Mouse (Mus musculus) spleen, adult 12 weeks (tissue): Measurements from ENCODE around the gene Sigmar1.
A peak's percentile ranks its signal among the peaks of the same experiment; 100 is the strongest.

Experiments
- DNase-seq: peaks from one replicate; pipeline ENCODE4 v3.0.0; 2022; ENCODE audit warnings: low spot score

The Sigmar1 gene

DNA sequence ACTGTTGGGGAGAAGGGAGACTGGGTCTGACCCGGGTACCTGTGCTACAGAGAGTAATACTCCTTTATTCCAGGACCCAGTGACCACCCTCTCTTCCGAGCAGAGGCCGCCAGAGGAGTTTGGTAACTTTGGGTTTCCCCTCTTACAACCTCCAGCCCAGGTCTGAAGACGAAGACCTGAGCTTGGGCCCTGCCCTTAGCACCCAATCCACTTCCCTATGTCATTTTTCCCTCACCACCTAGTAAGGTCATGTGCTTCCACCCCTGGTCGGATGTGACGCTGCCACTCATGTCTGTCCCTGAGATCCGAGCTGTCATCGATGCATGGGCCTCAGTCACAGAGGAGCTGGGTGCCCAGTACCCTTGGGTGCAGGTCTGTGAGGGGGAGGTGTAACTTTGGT is 483 bp upstream of the Sigmar1 start:
- no peak for DNase-seq

DNA sequence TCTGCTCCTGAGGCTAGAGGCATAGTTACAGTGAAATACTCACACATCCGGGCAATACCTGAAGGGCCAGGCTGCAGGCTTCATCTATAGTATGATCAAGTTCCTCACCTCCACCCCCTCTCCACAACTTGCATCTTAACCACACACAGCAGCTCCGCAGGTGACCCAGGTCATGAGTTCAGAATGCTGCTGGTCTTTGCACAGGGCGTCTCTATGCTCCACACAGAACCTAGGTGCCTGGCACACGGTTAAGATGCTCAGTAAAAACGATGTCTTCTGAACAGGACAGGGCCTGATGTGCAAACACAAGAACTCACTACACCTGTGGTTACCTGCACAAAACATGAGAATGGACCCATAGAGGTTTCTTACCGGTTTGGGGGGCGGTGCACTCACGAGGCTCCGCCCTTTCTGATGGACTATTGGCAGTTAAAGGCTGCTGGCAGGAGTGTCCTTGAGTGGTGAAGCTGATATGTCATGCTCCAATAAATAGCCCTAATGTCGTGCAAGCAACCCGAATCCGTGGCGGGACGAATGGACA is 1.1 kb downstream of the Sigmar1 start, which contains the start of gene Galt:
Gene Galt (plus strand): TSS at position 432 of the 541 bp plus-strand sequence.
- DNase-seq: peak; percentile 20

DNA sequence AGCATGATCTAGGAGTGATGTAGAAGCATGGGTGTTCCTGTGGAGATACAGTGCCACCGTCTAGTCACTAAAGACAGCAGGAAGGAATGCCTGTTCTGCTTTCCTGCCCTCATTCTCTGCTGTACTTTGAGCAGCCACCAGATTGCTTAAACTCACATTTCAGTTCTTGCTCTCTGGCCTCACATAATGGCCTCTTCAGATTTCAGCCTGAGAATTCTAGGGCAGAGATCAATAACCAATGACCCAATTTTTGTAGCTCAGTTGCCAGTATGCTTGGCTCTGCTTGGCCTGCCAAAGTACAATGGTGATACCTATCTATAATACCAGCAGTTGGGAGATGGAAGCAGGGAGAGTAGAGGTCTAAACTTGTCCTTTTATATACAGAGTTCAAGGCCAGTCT is 10.9 kb downstream of the Sigmar1 start:
- no peak for DNase-seq

DNA sequence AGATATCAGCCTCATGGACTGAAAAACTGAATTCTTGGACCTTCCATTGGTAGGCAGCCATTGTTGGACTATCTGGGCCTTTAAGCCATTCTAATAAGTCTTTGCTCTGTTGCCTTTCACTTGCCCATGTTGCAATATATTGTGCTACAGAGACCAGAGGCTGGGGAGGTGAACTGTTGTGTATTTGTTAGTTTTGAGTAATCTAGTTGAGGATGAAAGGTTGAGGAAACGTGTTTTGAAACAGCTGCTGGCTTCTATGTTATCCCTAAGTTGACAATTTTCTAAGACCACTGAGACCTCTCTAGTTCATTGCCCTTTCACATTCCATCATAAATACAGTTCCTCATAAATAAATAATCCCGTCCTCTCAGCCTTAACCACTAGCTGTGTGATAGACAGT is 11.8 kb downstream of the Sigmar1 start:
- DNase-seq: no peak

DNA sequence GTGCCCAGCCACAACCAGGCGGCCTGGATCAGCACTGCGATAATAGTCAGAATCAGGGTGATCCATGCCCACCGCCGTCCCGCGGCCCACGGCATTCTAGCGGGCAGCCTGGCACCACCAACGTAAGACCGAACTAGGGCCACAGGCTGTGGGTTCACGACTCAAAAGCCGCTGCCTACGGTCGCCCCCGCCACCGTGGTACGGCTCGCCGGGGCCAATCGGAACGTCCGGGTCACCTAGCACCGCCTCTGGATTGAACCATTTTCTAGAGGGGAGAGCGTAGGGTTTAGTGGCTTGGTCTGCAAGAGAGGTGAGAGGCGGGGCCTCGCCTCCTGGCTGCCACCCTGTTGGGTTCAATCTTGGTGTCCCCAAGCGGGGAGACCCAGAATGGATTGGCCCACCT is 14.8 kb downstream of the Sigmar1 start:
- DNase-seq: peak; percentile 86

DNA sequence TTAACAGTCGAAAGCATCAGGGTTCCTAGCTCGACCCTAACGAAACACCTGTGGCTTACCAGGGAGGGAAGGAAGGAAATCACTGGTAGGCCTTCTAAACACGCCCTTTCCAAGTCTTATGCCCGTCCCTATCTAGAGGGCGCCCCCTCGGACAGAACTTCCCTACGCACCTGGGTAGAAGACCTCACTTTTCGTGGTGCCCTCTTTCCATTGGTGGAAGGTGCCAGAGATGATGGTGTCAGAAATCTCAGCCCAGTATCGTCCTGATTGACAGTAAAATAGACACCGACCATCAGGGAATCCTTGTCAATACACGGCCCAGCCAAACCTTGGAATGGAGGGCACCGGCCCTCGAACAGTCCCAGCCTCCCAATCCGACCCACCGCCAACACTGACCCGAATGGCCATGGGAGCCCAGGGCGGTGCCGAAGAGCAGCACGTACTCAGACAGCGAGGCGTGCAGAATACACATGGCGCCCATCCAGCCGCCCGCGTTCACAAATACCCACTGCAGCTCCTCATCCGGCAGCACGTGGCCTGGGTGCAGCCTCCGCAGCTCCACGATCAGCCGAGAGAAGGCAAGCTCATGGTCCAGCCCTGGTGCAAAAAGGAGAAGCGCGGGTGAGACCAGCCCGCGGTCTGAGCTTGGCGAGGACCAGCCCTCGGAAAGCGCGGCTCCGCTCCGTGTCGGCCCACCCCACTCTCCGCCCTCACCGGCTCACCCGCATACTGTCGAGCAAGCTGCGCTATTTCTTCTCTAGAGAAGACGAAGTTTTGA is 15.4 kb downstream of the Sigmar1 start:
- no peak for DNase-seq

DNA sequence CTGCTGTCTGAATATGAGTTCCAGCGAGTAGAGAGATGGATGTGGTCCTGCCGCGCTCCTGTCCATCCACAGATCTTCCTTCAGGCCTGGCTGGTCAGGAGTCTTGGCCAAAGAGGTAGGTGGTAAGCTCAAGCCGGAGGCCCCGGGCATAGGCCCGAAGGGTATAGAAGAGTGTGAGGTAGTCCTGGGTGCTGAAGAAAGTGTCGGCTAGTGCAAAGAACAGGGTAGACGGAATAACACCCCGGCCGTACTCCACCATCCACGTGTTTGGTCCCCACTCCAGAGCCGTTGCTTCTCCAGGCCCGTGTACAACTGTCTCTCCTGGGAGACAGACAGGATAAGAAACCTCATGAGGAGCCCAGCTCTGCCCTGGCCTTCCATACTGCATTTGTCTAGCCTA is 16.7 kb downstream of the Sigmar1 start:
- no peak for DNase-seq

DNA sequence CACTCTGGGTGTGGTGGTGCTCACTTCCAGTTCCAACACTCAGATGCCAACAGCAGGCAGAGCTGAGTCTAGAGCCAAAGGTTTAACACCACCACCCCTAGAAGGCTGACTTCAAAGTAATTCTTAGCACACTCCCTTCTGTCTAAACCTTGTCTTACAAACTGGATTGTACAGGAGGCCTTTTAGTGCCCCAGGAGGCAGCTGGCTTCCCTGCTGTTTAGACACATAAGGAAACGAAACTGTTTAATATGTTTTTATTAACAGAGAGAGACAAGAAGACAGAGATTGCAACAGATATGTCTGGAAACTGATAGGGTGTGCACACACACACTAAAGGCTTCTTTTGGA is 17.7 kb downstream of the Sigmar1 start:
- no peak for DNase-seq

DNA sequence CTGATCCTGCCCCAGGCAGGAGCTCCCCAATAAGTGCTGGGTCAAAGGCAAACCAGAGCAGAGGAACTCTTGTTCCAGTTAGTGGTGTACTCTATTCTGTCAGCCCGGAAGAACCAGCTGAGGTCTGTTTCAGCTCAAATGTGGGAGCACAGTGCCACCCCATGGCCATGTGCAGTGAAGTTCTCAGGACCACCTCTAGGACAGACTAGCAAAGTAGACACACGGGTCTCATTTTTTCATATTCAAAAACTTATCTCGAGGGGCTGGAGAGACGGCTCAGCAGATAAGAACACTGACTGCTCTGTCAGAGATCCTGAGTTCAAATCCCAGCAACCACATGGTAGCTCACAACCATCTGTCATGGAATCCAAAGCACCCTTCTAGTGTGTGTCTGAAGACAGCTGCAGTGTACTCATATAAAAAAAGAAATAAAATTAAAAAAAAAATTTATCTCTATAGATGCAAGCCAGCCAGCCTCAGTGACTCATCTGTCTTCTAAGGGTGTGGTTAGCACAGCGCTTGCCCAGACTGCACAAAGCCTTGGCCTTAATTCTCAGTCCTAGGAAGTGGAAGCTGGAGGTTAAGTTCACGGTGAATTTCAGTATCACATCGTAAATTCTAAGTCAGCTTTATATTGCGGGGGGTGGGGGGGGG is 18.2 kb downstream of the Sigmar1 start:
- DNase-seq: peak; percentile 56

DNA sequence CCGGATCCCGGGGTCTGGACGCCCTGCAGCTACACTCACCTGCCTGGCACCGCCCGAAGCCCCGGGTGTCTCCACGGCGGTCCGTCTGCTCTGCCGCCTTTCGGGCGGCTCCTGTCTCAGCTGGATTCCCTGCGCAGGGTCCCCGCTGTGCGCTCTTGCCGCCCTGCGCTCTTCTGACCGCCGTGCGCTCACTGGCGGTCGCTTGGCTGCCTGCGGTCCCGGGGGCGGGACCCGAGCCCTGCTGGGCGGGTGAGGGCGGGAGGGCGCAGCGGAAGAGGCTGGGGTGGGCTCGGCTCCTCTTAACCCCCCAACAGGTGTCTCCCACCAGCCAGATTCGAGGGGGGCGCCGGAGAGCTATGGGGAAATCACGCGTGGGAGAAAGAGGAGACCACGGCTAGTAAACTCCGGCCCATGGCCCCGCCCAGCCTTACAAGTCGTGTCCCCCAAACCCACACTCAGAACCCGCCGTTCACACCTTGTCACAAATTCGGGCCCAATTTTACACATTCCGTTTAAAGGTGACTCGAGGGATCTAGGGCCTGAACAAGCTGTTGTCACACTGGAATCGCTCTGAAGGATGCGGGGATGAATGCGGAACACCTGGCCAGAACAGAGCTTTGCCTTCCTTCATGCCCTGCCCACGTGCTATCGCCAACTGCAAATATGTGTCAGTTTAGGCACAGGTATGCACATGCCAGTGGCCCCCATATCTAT is 24.7 kb downstream of the Sigmar1 start, which contains the start of gene Arid3c:
Gene Arid3c (minus strand): TSS at position 91 of the 714 bp plus-strand sequence.
- DNase-seq: no peak

DNA sequence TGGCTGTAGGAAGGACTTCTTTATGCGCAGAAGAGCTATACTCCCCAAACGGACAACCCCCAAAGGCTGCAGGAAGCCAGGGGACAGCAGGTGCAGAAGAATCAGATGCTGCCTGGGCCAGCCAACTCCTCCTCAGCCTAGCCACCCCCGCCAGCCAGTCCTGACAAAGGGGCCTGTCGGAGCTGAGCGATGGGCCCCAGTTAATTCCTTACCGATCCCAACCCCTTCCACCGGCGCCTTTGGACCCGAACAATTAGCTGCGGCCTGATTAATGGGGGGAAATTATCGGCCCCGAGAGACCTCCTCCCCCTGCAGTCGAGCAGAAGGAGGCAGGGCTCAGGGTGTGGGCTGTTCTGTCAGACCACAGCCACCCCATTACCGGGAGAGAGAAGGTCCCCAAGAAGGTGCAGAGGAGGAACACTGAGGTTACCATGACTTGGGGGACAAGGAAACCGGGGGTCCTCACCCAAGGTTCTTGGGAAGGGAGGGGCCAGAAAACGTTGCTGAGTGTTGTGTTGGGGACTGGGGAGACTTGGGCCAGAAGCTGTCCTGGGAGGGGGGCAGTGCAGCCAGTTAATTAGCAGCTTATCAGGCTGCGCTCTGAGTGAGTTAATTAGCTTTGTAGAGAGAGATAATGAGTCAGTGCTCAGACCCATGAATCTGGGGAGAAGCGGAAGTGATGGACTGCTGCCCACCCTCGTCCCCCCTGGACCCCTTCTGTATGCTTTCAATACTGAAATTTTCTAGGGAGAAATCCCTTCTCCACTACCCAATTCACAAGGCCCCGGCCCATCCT is 28.9 kb downstream of the Sigmar1 start:
- DNase-seq: no peak

DNA sequence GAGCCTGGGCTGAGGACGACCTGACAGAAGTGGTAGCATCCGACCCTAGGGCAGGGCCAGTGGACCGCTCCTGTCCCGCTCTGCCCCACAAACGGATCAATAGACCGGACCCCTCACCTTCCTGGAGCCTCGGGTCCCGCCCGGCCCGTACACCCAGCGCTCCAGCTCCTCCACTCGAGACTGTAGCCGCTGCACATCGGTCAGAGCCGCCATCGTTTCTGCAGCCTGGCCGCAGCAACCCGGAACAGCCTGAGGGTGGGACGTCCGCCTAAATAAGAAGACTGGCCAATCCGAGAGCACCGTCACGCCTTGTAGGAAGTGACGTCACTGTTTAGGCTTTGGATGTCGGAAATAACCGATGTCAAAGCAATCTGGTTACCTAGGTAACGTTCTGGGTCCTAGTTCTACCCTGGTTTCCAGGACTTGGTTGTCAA is 33.0 kb downstream of the Sigmar1 start, which contains the start of gene Dctn3:
Gene Dctn3 (minus strand): TSS at position 253 of the 434 bp plus-strand sequence.
- DNase-seq: peak; percentile 73

DNA sequence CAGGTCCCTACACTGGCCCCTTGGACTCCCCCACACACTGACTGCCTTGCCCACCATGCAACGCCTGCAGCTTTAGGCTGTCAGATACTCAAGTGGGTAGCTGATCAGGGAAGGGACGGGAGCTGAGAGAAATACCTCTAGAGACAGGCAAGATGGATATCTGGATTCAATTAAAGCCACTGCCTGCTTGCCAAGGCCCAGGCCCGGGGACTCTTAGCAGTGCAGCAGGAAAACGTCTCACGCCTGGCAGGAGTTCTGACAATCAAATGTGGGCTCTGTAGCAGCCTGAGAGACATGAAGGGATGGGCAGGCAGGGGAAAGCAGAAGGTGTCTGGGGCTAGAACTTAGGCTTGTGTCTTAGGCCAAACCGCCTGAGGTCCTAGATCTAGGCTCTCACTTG is 39.1 kb downstream of the Sigmar1 start:
- no peak for DNase-seq

DNA sequence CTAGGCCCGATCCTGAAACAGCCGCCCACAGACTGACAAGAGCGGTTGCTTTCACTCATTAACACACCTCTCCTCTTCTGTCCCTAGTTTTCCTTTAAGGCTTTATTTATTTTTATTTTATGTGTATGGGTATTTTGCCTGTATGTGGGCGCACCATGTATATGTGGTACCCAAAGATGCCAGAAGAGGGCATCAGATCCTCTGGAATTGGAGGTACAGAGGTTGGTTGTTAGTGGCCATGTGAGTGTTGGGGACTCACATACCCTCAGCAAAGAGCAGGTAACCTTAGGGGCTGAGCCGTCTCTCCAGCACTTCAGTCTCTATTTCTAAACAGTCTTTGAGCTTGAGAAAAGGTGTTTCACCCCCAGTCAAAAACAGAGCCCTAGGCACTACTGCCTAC is 40.4 kb downstream of the Sigmar1 start:
- no peak for DNase-seq

DNA sequence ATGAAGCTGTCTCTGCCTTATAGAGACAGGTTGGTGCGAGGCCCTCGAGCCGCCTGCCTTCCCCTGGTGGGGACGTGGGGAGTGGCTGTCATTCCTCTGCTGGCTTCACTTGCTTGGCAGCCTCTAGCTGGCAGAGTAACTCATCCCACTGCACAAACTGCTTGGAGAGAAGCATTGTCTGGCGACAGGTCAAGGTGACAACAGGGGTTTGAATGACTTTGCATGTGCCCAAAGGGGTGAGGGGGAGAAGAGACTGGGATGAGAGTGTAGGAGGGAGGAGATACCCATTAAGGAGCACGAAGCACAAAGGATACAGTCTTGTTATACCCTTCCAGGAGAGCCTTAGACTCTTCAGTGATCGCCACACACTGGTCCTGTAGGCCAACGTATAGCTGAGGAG is 40.9 kb downstream of the Sigmar1 start:
- no peak for DNase-seq

DNA sequence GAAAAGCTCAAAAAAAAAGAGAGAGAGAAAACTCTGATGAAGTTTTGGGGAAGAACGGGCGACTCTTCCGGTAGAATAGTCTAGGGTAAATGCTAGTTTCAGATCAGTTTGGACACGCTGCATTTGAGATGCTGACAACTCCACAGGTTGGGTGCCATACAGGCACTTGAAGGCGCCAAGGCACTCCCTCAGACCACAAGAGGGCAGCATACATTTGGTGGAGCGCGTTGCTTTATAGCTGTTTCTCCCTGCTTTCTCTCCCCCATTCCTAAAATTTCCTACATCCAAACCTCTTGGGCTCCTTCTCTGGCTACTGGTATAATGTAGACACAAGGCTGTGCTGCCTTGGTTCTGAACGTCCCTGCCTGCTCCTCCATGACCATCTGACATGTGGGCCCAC is 41.7 kb downstream of the Sigmar1 start:
- peak; percentile 40 for DNase-seq

DNA sequence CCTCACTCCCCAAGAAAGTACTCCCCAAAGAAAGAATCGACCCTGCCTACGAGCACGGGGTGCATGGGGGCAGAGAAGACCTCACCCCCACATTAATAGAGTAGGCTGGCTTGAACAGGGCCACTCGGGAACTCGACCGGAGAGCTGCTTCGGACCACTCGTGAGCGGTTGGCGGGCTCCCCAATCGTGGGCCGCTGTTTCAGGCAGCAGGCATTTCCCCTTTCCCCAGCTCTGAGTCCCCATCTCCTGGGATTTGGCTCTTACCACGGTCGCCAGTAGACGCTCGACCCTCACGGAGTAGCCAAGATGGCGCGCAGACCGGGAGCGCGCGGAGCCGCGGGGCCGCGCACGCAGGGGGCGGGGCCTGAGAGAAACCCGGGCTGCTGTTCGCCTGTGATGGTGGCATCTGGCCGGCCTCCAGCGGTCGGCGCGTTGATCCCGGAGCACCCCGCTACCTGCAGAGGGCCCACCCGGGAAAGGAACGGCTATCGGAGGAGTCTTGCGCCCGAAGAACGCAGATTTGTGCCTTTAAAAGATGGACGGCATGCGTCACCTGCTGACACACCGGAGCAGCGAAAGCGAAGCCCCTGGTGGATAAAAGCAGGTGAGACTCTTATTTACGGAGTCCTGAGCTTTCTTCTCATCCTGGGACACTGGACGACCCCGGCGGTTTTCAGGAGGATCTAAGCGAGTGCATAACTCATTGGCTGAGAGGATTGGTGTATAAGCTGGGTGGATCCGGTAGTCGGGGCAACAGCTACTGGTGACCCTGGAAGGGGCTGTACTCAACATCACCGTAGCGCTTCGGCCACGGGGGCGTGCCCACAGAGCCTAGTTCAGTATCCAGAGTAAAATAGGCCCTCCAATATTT is 42.5 kb downstream of the Sigmar1 start, which contains the start of gene Rpp25l:
Gene Rpp25l (minus strand): TSS at position 338 of the 871 bp plus-strand sequence.
- DNase-seq: peak; percentile 86

DNA sequence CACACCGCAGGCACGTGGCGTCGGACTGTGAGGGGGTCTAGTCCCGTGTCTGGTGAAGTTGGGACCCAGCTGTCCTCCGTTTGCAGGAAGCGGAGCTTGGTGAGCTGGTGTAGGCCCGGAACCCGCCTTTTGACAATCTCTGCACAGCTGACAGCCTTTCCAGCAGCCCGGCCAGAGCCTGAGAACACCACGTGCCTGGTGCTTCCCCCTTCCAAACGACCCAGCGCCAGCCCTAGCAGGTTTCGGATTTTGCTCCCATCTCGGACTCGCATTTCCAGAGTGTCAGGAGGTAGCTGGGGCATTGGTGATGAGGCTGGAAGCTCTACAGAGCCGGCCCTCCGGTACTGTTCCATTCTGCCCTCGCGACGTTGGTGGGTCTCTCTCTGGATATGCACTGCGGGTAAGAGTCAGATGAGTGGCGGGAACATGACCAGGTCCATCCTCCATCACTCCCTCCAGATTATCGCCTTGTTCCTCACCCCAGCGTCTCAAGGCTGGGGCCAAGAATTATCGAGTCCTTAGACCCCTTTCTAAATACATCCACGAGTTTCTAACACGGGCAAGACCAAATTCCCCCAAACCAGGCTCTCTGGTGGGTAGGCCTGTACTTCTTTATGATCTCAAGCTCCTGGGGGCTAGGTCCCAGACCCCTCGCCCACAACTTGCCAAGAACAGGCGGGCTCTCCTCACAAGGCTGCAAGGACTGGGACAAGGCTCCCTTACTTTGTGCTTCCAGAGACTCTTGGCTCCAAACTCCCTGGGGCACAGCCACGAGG is 43.3 kb downstream of the Sigmar1 start:
- DNase-seq: no peak

DNA sequence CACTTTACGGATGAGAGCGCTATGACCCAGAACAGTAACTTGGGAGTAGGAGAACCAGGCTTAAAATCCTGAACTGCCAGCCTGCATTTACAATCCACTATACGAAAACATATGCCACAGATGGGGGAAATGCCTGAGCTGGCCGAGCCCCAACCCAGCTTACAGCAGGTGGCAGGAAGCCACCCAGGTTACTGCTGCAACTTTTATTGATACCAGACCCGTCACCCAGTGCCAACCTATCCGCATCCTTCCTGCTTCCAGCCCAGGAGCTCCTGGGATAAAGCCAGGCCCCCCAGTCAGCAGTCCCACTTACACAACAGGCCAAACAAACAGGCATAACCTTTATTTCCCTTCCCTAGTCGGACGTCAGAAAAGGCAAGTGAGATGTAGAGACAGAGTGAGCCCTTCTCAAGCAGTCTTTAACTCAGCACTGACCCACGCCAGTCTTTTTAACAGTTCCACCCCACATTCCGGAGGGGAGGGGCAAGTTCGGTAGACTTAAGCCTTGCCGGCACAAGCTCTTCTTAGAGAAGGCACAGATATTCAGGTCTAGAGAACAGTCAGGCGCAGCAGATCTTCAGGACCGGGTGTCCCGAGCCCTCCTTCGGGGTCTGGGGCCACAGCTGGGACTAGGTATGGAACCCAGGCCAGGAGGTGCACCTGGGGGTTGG is 44.1 kb downstream of the Sigmar1 start:
- no peak for DNase-seq
